13 mouse cellular contexts compared by ENCODE assay signal in genomic region chr3:38131176-38131886, GRCm38 (mm10).
DNase-seq lines count a peak whose midpoint lies in the region; ATAC-seq and TF ChIP-seq lines count a peak whose summit lies in the region.
"Had no signal": no experiment of that assay in that cellular context is flagged by ENCODE, and none has a peak within 500 bp of the region (broad histone marks: within the 10 kb centered on the region; RNA-seq: fewer than 3 reads in every experiment).

No protein-coding gene starts in this region.

- H3K4me2 ChIP-seq in limb, embryonic 14.5 days (replicated peaks; ENCODE audit: low read depth, low read length, severe bottlenecking), result no peak overlapping the region
- no peak overlapping the region for H3K4me2 ChIP-seq in kidney, embryonic 14.5 days (replicated peaks; ENCODE audit: low read depth, low read length)

- POLR2A ChIA-PET in Patski (lab: Charles Lee), result no interaction called here

- H3K27me3 ChIP-seq in limb, embryonic 14.5 days (ENCODE audit: control insufficient read depth, insufficient read depth, low read length), result no peaks in the 10 kb centered on the region
- no peaks in the 10 kb centered on the region for H3K27me3 ChIP-seq in limb, embryonic 10.5 days (ENCODE audit: low read depth, poor library complexity, severe bottlenecking)
- no peaks in the 10 kb centered on the region for H3K27me3 ChIP-seq in Patski
- H3K27me3 ChIP-seq in kidney, embryonic 14.5 days (ENCODE audit: control insufficient read depth, insufficient read depth, low read length), result no peaks in the 10 kb centered on the region
- H3K27me3 ChIP-seq: CH12.LX had no signal

- in situ Hi-C loops in Patski (cut with MboI; ENCODE audit: low pct_unique_long_range_greater_than_20kb), result loop anchor here (10.0 kb wide), 1 partner anchor 167 kb away; no protein-coding TSS in a partner anchor

- no peak overlapping the region for H3K27ac ChIP-seq in limb, embryonic 14.5 days (replicated peaks; ENCODE audit: low read depth, low read length)
- H3K27ac ChIP-seq in limb, embryonic 10.5 days, result no peak overlapping the region
- H3K27ac ChIP-seq in kidney, embryonic 14.5 days (ENCODE audit: low read depth, low read length), result no peak overlapping the region
- H3K27ac ChIP-seq: heart, adult 2 months had no signal

- no peak for ATAC-seq in limb, embryonic 14.5 days (ENCODE audit: low FRiP score, low read depth)
- ATAC-seq in Patski, result peak; percentile 83
- 0 out of 2 replicates have a peak, but pooled peaks have one; percentile 18 for ATAC-seq in kidney, embryonic 14.5 days (ENCODE audit: low FRiP score, low TSS enrichment)

- no peaks in the 10 kb centered on the region for H3K36me3 ChIP-seq in limb, embryonic 14.5 days (ENCODE audit: control insufficient read depth, insufficient read depth, low read length)
- H3K36me3 ChIP-seq in limb, embryonic 10.5 days, result no peaks in the 10 kb centered on the region
- no peaks in the 10 kb centered on the region for H3K36me3 ChIP-seq in kidney, embryonic 14.5 days (ENCODE audit: control insufficient read depth, insufficient read depth, low read length)

- H3K9me3 ChIP-seq in limb, embryonic 14.5 days (ENCODE audit: control insufficient read depth, low read length), result no peaks in the 10 kb centered on the region
- no peaks in the 10 kb centered on the region for H3K9me3 ChIP-seq in limb, embryonic 10.5 days (replicated peaks)
- no peaks in the 10 kb centered on the region for H3K9me3 ChIP-seq in kidney, embryonic 14.5 days (ENCODE audit: control insufficient read depth, low read length)

- H3K4me3 ChIP-seq in limb, embryonic 14.5 days (replicated peaks; ENCODE audit: low read length), result no peak overlapping the region
- no peak overlapping the region for H3K4me3 ChIP-seq in limb, embryonic 10.5 days
- H3K4me3 ChIP-seq in kidney, embryonic 14.5 days (ENCODE audit: low read length), result no peak overlapping the region
- H3K4me3 ChIP-seq: heart, adult 2 months had no signal

- peaks cover 6% of the 10 kb centered on the region; the same call in 1 of the 2 replicates for H3K4me1 ChIP-seq in limb, embryonic 14.5 days (ENCODE audit: control insufficient read depth, insufficient read depth, low read length)
- peaks cover 12% of the 10 kb centered on the region for H3K4me1 ChIP-seq in limb, embryonic 10.5 days
- H3K4me1 ChIP-seq in kidney, embryonic 14.5 days (ENCODE audit: control insufficient read depth, insufficient read depth, low read length), result peaks cover 31% of the 10 kb centered on the region

- DNase-seq in limb, embryonic 14.5 days (ENCODE audit: low spot score), result peak; percentile 64
- no peak for DNase-seq in limb, embryonic 10.5 days (ENCODE audit: low spot score)
- DNase-seq in Patski (ENCODE audit: low read depth, low spot score), result peak; percentile 99
- peak; percentile 49 for DNase-seq in skeletal muscle tissue, adult 2 months (ENCODE audit: low read depth, low spot score)
- DNase-seq in MN1 (ENCODE audit: low spot score), result no peak
- no peak for DNase-seq in layer of hippocampus, postnatal 10 days (ENCODE audit: low spot score in 2 of 2)
- DNase-seq: adrenal gland, adult 2 months; cerebellum, adult 8-10 months; heart, adult 2 months; heart, postnatal 14 days; midbrain, embryonic 14.5 days had no signal

- CTCF ChIA-PET in Patski (lab: Charles Lee), result interaction anchor here (4.0 kb wide), 1 partner anchor 14 kb away, joined by 26 read pairs; no protein-coding TSS in a partner anchor

- no peak for TF ChIP-seq POLR2A in limb, embryonic 14.5 days (IDR thresholded peaks at IDR 0.05; ENCODE audit: borderline replicate concordance, extremely low read depth, insufficient read depth, insufficient read length)

- WGBS in limb, embryonic 14.5 days, result 87% methylated on average over 12 of the region's 12 CpGs
- WGBS in limb, embryonic 10.5 days, result 93% methylated on average over 12 of the region's 12 CpGs
- WGBS in kidney, embryonic 14.5 days, result 67% methylated on average over 12 of the region's 12 CpGs

- TF ChIP-seq CTCF in Patski (IDR thresholded peaks at IDR 0.05), result no peak

- no peak overlapping the region for H3K9ac ChIP-seq in limb, embryonic 14.5 days (ENCODE audit: low read depth, low read length, severe bottlenecking)
- no peak overlapping the region for H3K9ac ChIP-seq in kidney, embryonic 14.5 days (ENCODE audit: low read depth, low read length)

Comparison
In these comparisons a context has a peak if more than half of its experiments do, and no peak if none do; other contexts are left out.
1. DNase-seq: peak in limb, embryonic 14.5 days (single experiment), Patski (single experiment) and skeletal muscle tissue, adult 2 months (single experiment); none in limb, embryonic 10.5 days (single experiment), MN1 (single experiment) and layer of hippocampus, postnatal 10 days (0 of 2).